In genomic region chr7:45711316-45712021, GRCm38 (mm10) we compare ENCODE assay signal across 16 mouse cellular contexts. TPM values are rescaled to one million over a fixed set of nuclear protein-coding genes. Genes with fewer than 3 reads are reported as not detected.
DNase-seq lines count a peak whose midpoint lies in the region; ATAC-seq and TF ChIP-seq lines count a peak whose summit lies in the region.
"Had no signal": no experiment of that assay in that cellular context is flagged by ENCODE, and none has a peak within 500 bp of the region (broad histone marks: within the 10 kb centered on the region; RNA-seq: fewer than 3 reads in every experiment).

No protein-coding gene starts in this region.

- peaks cover 67% of the 10 kb centered on the region for H3K36me3 ChIP-seq in megakaryocyte, embryonic 14.5 days (replicated peaks; ENCODE audit: low read length)
- no peaks in the 10 kb centered on the region for H3K36me3 ChIP-seq in myocyte (ENCODE audit: control insufficient read depth, insufficient read depth)

- peak overlapping the region; percentile 69 for H3K4me3 ChIP-seq in megakaryocyte, embryonic 14.5 days (replicated peaks)
- no peak overlapping the region for H3K4me3 ChIP-seq in myocyte
- H3K4me3 ChIP-seq: embryonic facial prominence, embryonic 15.5 days; forebrain, embryonic 13.5 days; lung, embryonic 15.5 days had no signal

- ATAC-seq in megakaryocyte, adult 5-6 weeks (ENCODE audit: poor library complexity, severe bottlenecking): no peak
- ATAC-seq in CD4-positive, CD25-positive, alpha-beta regulatory T cell, adult 4 months: no peak
- ATAC-seq: forebrain, embryonic 13.5 days had no signal

- no peak overlapping the region for H3K4me2 ChIP-seq in myocyte (ENCODE audit: low read depth)
- H3K4me2 ChIP-seq: embryonic facial prominence, embryonic 15.5 days; forebrain, embryonic 13.5 days; lung, embryonic 15.5 days had no signal

- peak; percentile 25 for TF ChIP-seq POLR2A in myocyte (IDR thresholded peaks at IDR 0.05; ENCODE audit: insufficient read length, low read depth)

- no peak overlapping the region for H3ac ChIP-seq in myocyte (ENCODE audit: control insufficient read depth, insufficient read length)

- peaks cover 90% of the 10 kb centered on the region for H3K4me1 ChIP-seq in megakaryocyte, embryonic 14.5 days

- peaks cover 22% of the 10 kb centered on the region for H3K79me2 ChIP-seq in myocyte (ENCODE audit: control insufficient read depth, insufficient read depth)

- no peaks in the 10 kb centered on the region for H3K27me3 ChIP-seq in megakaryocyte, embryonic 14.5 days (replicated peaks)
- no peaks in the 10 kb centered on the region for H3K27me3 ChIP-seq in myocyte (ENCODE audit: control insufficient read depth, insufficient read depth, insufficient read length)
- H3K27me3 ChIP-seq: embryonic facial prominence, embryonic 15.5 days; forebrain, embryonic 13.5 days; lung, embryonic 15.5 days had no signal

- H3K9me3 ChIP-seq in megakaryocyte, embryonic 14.5 days: no peaks in the 10 kb centered on the region
- H3K9me3 ChIP-seq: embryonic facial prominence, embryonic 15.5 days; forebrain, embryonic 13.5 days; G1E; lung, embryonic 15.5 days had no signal

- DNase-seq in adrenal gland, postnatal 14 days: peak; percentile 46
- no peak for DNase-seq in adrenal gland, adult 2 months
- DNase-seq in heart, adult 9 months (ENCODE audit: low spot score in 2 of 2): peak; percentile 29 to 61
- DNase-seq in heart, adult 18-20 months: no peak
- DNase-seq: layer of hippocampus, postnatal 36 days had no signal

TF ChIP-seq in myocyte, 11 proteins besides CTCF, POLR2A, EP300 and RAD21:
- TF ChIP-seq USF1 (IDR thresholded peaks at IDR 0.05; ENCODE audit: low read depth) (no peak), TCF12 (IDR thresholded peaks at IDR 0.05; ENCODE audit: insufficient read depth, poor library complexity, severe bottlenecking) (no peak), CEBPB (IDR thresholded peaks at IDR 0.05; ENCODE audit: insufficient read depth, poor library complexity, severe bottlenecking) (no peak), TCF3 (IDR thresholded peaks at IDR 0.05; ENCODE audit: insufficient read length, low read depth) (no peak), E2F4 (IDR thresholded peaks at IDR 0.05; ENCODE audit: insufficient read depth) (no peak), SRF (IDR thresholded peaks at IDR 0.05; ENCODE audit: control insufficient read depth, insufficient read length, low read depth) (no peak), POLR2AphosphoS2 (IDR thresholded peaks at IDR 0.05; ENCODE audit: insufficient read length, low read depth) (peak; percentile 85)

RNA-seq across cellular contexts. Expression of gene Rpl18, which starts 3.8 kb away (rescaled TPM):
- 927 and 1,052 TPM in 2 replicates for total RNA-seq in adrenal gland, postnatal 14 days (2021)
- total RNA-seq in adrenal gland, adult 2 months (2021): 1,000 to 10,000 TPM in 1 of 2 experiments, 100 to 1,000 TPM in 1; 972 to 1,050 TPM
- 1,143 and 1,258 TPM in 2 replicates for polyA plus RNA-seq in adrenal gland, adult 2 months (2012; rRNA removed)
- 100 to 1,000 TPM; 574 to 615 TPM for total RNA-seq in heart, adult 18-20 months (2021)
- polyA plus RNA-seq in megakaryocyte, embryonic 14.5 days (2012; ENCODE audit: insufficient read depth, low replicate concordance): 10,199 and 14,647 TPM in 2 replicates
- total RNA-seq in megakaryocyte, adult 5-6 weeks (2015): 1,249 and 1,272 TPM in 2 replicates
- 1,058 and 1,261 TPM in 2 replicates for total RNA-seq in megakaryocyte, adult 5-6 weeks (2017)
- 3,224 TPM for polyA plus RNA-seq in myocyte (2012; fragmentation: generic; extraction: Trizol)
- 1,000 to 10,000 TPM; 2,369 to 2,427 TPM for polyA plus RNA-seq in CD4-positive, CD25-positive, alpha-beta regulatory T cell, adult 4 months (2017; shearing (Covaris generic))

RNA-seq across cellular contexts. Expression of gene Sphk2, which starts 6.3 kb away (rescaled TPM):
- total RNA-seq in adrenal gland, postnatal 14 days (2021): 32.3 and 34.4 TPM in 2 replicates
- 10 to 100 TPM; 38.9 to 39.5 TPM for total RNA-seq in adrenal gland, adult 2 months (2021)
- 90.9 and 92.5 TPM in 2 replicates for polyA plus RNA-seq in adrenal gland, adult 2 months (2012; rRNA removed)
- total RNA-seq in heart, adult 18-20 months (2021): 10 to 100 TPM; 18.4 to 20.2 TPM
- polyA plus RNA-seq in megakaryocyte, embryonic 14.5 days (2012; ENCODE audit: insufficient read depth, low replicate concordance): 242 and 413 TPM in 2 replicates
- 14.6 and 21.2 TPM in 2 replicates for total RNA-seq in megakaryocyte, adult 5-6 weeks (2015)
- total RNA-seq in megakaryocyte, adult 5-6 weeks (2017): 13.7 and 15.7 TPM in 2 replicates
- polyA plus RNA-seq in myocyte (2012; fragmentation: generic; extraction: Trizol): 22.8 TPM
- polyA plus RNA-seq in CD4-positive, CD25-positive, alpha-beta regulatory T cell, adult 4 months (2017; shearing (Covaris generic)): 10 to 100 TPM; 15.2 to 21.1 TPM

RNA-seq across cellular contexts. Expression of gene Dbp, which starts 6.6 kb away (rescaled TPM):
- 31.2 and 46.3 TPM in 2 replicates for total RNA-seq in adrenal gland, postnatal 14 days (2021)
- 100 to 1,000 TPM in 1 of 2 experiments, 10 to 100 TPM in 1; 54.3 to 225 TPM for total RNA-seq in adrenal gland, adult 2 months (2021)
- polyA plus RNA-seq in adrenal gland, adult 2 months (2012; rRNA removed): 569 and 796 TPM in 2 replicates
- 10 to 100 TPM; 12.1 to 15.0 TPM for total RNA-seq in heart, adult 18-20 months (2021)
- polyA plus RNA-seq in megakaryocyte, embryonic 14.5 days (2012; ENCODE audit: insufficient read depth, low replicate concordance): 23.4 and 41.9 TPM in 2 replicates
- 3.3 and 4.1 TPM in 2 replicates for total RNA-seq in megakaryocyte, adult 5-6 weeks (2015)
- total RNA-seq in megakaryocyte, adult 5-6 weeks (2017): 3.9 and 5.9 TPM in 2 replicates
- polyA plus RNA-seq in myocyte (2012; fragmentation: generic; extraction: Trizol): 26.2 TPM
- 1 to 10 TPM; 7.4 to 8.8 TPM for polyA plus RNA-seq in CD4-positive, CD25-positive, alpha-beta regulatory T cell, adult 4 months (2017; shearing (Covaris generic))

RNA-seq across cellular contexts. Expression of gene Fam83e, which starts 9.5 kb away (rescaled TPM):
- total RNA-seq in adrenal gland, postnatal 14 days (2021): 0.45 and 0.74 TPM in 2 replicates
- total RNA-seq in adrenal gland, adult 2 months (2021): under 1 TPM; 0.72 to 0.86 TPM
- 0.86 and 2.0 TPM in 2 replicates for polyA plus RNA-seq in adrenal gland, adult 2 months (2012; rRNA removed)
- total RNA-seq in heart, adult 18-20 months (2021): under 1 TPM; 0.30 to 0.62 TPM
- polyA plus RNA-seq in megakaryocyte, embryonic 14.5 days (2012; ENCODE audit: insufficient read depth, low replicate concordance): not detected in 2 replicates
- 0.18 and 0.29 TPM in 2 replicates for total RNA-seq in megakaryocyte, adult 5-6 weeks (2015)
- total RNA-seq in megakaryocyte, adult 5-6 weeks (2017): 0.12 and 0.22 TPM in 2 replicates
- 0.18 TPM for polyA plus RNA-seq in myocyte (2012; fragmentation: generic; extraction: Trizol)
- not detected for polyA plus RNA-seq in CD4-positive, CD25-positive, alpha-beta regulatory T cell, adult 4 months (2017; shearing (Covaris generic))

RNA-seq across cellular contexts. Expression of gene Car11, which starts 11.8 kb away (rescaled TPM):
- total RNA-seq in adrenal gland, postnatal 14 days (2021): 10.5 and 16.9 TPM in 2 replicates
- total RNA-seq in adrenal gland, adult 2 months (2021): 10 to 100 TPM; 10.9 to 18.6 TPM
- 30.0 and 38.2 TPM in 2 replicates for polyA plus RNA-seq in adrenal gland, adult 2 months (2012; rRNA removed)
- 1 to 10 TPM; 3.4 to 5.9 TPM for total RNA-seq in heart, adult 18-20 months (2021)
- 1.1 and 3.5 TPM in 2 replicates for polyA plus RNA-seq in megakaryocyte, embryonic 14.5 days (2012; ENCODE audit: insufficient read depth, low replicate concordance)
- not detected in 2 replicates for total RNA-seq in megakaryocyte, adult 5-6 weeks (2015)
- total RNA-seq in megakaryocyte, adult 5-6 weeks (2017): not detected in 2 replicates
- polyA plus RNA-seq in myocyte (2012; fragmentation: generic; extraction: Trizol): 3.6 TPM
- 1 to 10 TPM; 1.2 to 1.3 TPM for polyA plus RNA-seq in CD4-positive, CD25-positive, alpha-beta regulatory T cell, adult 4 months (2017; shearing (Covaris generic))
- total RNA-seq: common myeloid progenitor, adult 5-6 weeks; granulocyte monocyte progenitor cell, adult 5-6 weeks; megakaryocyte-erythroid progenitor cell, adult 5-6 weeks had no signal

Comparison
In these comparisons a context has a peak if more than half of its experiments do, and no peak if none do; other contexts are left out.
1. DNase-seq: peak in adrenal gland, postnatal 14 days (single experiment) and heart, adult 9 months (2 of 2); none in adrenal gland, adult 2 months (single experiment) and heart, adult 18-20 months (0 of 2).